Mouse (Mus musculus): ENCODE data around the gene Zfp326. TPM values are rescaled to one million over a fixed set of nuclear protein-coding genes. Genes with fewer than 3 reads are reported as not detected.
"Not testable (repeated sequence)": the region's sequence is repeated elsewhere in the genome, so short reads cannot be mapped to it uniquely, and the experiment has no call there.

Zfp326 gene
- total RNA-seq, 2 experiments from 2014 or later, result 27.9 to 32.0 TPM

DNA sequence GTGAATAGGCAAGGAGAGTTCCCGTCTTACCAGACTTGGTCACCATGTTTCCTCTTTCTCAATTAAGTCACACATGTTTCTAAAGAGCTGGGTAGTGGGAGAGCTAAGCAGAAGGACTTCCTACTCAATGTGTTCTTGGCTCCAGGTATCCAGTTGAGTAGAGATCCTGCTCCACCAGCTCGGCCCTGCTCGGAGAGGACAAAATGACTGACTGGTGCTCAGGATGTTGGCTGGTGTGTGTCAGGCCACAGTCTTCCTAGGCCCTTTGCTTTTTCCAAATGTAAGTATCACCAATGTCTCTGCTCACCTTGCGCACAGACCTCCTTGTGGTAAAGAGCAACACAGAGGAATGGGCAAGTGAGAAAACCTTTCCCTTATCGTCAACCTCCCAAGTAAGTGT, 14.7 kb upstream of the Zfp326 start:
- no peak for DNase-seq (ENCODE audit: low spot score in 2 of 2)
- intact Hi-C loops (cut with DNase I), result no loop called here

GRCm38 (mm10) chr5:105865110-105865628, 11.2 kb upstream of the Zfp326 start:
- intact Hi-C loops (cut with DNase I); DNase-seq (ENCODE audit: low spot score in 2 of 2): not testable (repeated sequence)

GRCm38 (mm10) chr5:105867427-105867826, 8.9 kb upstream of the Zfp326 start:
- no peak for DNase-seq (ENCODE audit: low spot score in 2 of 2)
- intact Hi-C loops (cut with DNase I), result no loop called here

DNA sequence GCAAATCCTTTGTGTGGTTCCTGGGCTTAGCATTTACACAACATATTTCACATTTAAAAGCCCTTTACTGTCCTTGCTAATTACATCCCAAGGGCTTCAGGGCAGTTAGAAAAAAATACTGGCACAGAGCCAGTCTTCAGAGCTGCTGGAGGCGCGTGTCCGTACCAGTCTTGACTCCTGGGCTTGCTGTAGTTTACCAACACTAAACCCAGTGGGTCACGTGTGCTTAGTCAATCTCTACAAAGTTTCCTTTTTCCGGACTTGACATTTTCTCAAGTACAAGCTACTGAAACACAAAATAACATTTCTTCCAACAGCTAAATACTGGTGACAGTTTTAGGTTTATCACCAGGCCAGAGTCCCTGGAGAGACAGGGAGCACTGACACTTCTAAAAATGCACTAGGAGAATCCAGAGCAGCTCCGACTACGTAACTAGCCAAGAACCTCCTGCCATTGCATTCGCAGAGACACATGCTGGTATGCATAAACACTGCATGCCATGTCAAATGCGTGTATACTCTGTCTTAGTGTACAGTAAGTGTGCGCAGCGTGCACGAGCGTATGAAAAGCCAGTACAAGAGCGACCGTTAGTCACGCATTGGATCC, 8.4 kb upstream of the Zfp326 start:
- no peak for DNase-seq (ENCODE audit: low spot score in 2 of 2)
- intact Hi-C loops (cut with DNase I), result loop anchor here (1.0 to 2.0 kb wide), 2 partner anchors 183 to 467 kb away; no protein-coding TSS in a partner anchor

GRCm38 (mm10) chr5:105868593-105868992, 7.8 kb upstream of the Zfp326 start:
- intact Hi-C loops (cut with DNase I), result loop anchor here (1.0 to 2.0 kb wide), 2 partner anchors 183 to 468 kb away; no protein-coding TSS in a partner anchor
- peak; percentile 68 to 74 for DNase-seq (ENCODE audit: low spot score in 2 of 2)

DNA sequence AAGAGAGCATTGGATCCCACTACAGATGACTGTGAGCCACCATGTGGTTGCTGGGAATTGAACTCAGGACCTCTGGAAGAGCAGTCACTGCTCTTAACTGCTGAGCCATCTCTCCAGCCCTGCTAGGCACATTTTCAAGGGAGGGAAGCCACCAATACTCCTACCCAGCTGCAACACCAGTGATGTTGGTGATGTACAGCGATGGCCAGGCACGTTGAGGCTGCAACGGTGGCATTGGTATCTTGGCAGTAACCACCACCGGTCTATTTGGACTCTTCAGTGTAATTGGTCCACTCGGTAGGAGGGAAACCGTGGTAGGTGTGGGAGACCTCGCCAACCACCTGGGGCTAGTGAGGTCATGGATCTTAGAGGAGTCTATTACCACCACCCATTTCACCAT, 6.6 kb upstream of the Zfp326 start:
- DNase-seq (ENCODE audit: low spot score in 2 of 2), result no peak
- intact Hi-C loops (cut with DNase I), result loop anchor here (2.0 kb wide), 1 partner anchor 469 kb away; no protein-coding TSS in a partner anchor

DNA sequence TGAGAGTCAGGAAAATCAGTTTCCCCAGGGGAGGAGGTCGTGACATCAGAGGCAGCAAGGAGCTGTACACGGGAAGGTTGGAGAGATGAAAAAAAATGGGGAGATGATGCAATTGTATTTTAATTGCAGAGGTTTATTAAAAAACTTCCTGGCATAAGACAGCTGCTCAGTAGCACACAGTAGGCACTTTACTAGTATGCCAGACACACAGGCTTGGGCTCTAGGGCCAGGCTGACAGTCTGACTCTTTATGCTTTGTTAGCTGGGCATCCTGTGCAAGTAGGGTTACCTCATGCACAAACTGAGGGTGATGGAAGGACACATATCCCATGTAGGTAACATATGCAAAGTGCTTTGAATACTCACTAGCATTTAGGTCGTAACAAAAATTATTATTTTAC, 5.2 kb upstream of the Zfp326 start:
- intact Hi-C loops (cut with DNase I), result no loop called here
- DNase-seq (ENCODE audit: low spot score in 2 of 2), result no peak

- intact Hi-C loops (cut with DNase I), result no loop called here
- DNase-seq (ENCODE audit: low spot score in 2 of 2), result no peak
Measured at GRCm38 (mm10) chr5:105872176-105872575, 4.2 kb upstream of the Zfp326 start.

- intact Hi-C loops (cut with DNase I), result no loop called here
Measured at GRCm38 (mm10) chr5:105872916-105873315, 3.4 kb upstream of the Zfp326 start.

GRCm38 (mm10) chr5:105873774-105874173, 2.6 kb upstream of the Zfp326 start:
- intact Hi-C loops (cut with DNase I), result no loop called here
- DNase-seq (ENCODE audit: low spot score in 2 of 2), result no peak

More at GRCm38 (mm10) chr5:105872916-105873315, 3.4 kb upstream of the Zfp326 start:
- no peak for DNase-seq (ENCODE audit: low spot score in 2 of 2)

DNA sequence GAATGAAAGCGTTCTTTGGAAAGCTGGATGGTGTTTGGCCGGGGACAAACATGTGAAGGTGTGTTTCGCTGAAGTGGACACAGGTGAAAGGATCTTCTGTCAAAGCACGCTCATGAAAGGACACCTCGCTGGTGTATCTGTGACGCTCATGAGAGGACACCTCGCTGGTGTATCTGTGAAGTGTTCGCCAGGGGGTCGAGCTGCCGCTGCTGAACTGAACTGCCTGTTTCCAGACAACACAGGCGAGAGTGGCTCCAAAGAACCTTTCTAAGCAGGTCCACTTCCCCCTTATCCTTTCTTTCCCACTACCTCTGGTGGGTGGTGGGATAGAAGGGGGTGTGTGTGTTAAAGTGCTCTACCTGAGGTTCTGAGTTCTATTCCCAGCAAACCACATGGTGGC, 1.9 kb upstream of the Zfp326 start:
- intact Hi-C loops (cut with DNase I), result no loop called here
- DNase-seq (ENCODE audit: low spot score in 2 of 2), result no peak

GRCm38 (mm10) chr5:105876925-105877774, 785 bp downstream of the Zfp326 start:
- intact Hi-C loops (cut with DNase I), result loop anchor here (5.0 kb wide), 1 partner anchor 360 kb away; the partner anchor contains the start of gene Lrrc8c
- DNase-seq (ENCODE audit: low spot score in 2 of 2), result peak; percentile 40

- DNase-seq (ENCODE audit: low spot score in 2 of 2), result no peak
- intact Hi-C loops (cut with DNase I), result no loop called here
Measured at GRCm38 (mm10) chr5:105887317-105887716, 11.0 kb downstream of the Zfp326 start.

DNA sequence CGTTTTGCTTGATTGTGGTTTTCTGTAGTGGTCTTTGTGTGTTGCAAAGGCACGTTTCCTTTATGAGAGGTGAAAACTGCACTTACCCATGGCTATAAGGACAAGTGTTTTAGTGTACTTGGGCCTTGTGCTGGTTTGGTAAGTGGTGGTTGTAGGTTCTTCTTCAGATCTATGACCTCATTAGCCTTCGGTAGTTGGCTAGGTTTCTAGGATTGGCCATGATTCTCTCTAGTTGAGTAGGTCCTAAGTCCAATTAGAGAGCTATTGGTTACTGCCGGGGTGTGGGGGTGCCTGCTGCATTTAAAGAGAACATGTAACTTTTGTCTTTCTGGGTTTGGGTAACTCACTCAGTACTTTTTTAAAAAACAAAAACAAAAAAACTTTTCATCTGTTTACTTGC, 21.8 kb downstream of the Zfp326 start:
- intact Hi-C loops (cut with DNase I), result no loop called here

GRCm38 (mm10) chr5:105909209-105909608, 32.8 kb downstream of the Zfp326 start:
- DNase-seq (ENCODE audit: low spot score in 2 of 2), result peak in 1 of 2 experiments; percentile 16
- intact Hi-C loops (cut with DNase I), result no loop called here

More for the DNA sequence above, 21.8 kb downstream of the Zfp326 start:
- no peak for DNase-seq (ENCODE audit: low spot score in 2 of 2)

DNA sequence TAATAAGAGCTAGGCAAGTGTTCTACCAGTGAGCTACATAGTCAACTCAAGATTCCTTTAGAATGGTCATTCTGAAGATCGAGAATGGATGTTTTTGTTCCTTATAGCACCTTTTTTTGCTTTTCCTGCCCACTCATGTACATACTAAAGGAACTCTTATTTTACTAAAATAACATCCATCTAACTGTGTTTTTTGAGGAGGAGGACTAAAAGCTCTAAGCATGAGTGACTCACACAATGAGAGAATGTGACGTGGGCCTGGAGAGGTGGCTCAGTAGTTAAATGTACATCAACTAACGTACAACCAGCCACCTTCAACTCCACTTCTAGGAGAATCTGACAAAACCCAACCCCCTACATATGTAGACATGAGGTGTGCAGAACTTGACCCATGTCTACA, 33.3 kb downstream of the Zfp326 start:
- no peak for DNase-seq (ENCODE audit: low spot score in 2 of 2)
- intact Hi-C loops (cut with DNase I), result no loop called here

DNA sequence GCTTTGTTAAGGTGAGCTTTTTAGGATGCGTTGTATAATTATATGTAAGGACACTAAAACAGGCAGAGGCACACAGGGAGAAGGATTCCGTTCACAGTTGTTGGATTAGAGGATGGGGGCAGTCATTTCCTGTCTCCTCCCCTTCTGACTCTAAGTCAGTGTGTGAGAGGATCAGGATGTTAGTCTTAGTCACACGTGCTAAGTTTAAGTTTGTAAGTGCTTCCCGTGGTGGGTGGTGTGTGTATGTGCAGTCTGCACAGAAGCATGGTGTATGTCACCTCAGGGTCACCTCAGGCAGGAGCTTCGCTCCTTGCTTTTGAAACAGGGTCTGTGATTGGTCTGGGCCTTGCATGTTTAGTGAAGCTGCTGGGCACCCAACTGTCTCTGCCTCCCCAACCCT, 35.1 kb downstream of the Zfp326 start:
- intact Hi-C loops (cut with DNase I), result no loop called here
- no peak for DNase-seq (ENCODE audit: low spot score in 2 of 2)

- no peak for DNase-seq (ENCODE audit: low spot score in 2 of 2)
- intact Hi-C loops (cut with DNase I), result no loop called here
Measured at GRCm38 (mm10) chr5:105917398-105917797, 41.0 kb downstream of the Zfp326 start.

GRCm38 (mm10) chr5:105918289-105918688, 41.9 kb downstream of the Zfp326 start:
- intact Hi-C loops (cut with DNase I), result no loop called here
- no peak for DNase-seq (ENCODE audit: low spot score in 2 of 2)

GRCm38 (mm10) chr5:105922818-105923487, 46.6 kb downstream of the Zfp326 start:
- intact Hi-C loops (cut with DNase I), result no loop called here

More at GRCm38 (mm10) chr5:105922818-105923487, 46.6 kb downstream of the Zfp326 start:
- no peak for DNase-seq (ENCODE audit: low spot score in 2 of 2)

Data from left cerebral cortex, postnatal 36 days (tissue).